Mouse (Mus musculus) E14TG2a.4 (cell line): ENCODE data around the gene Rap1gap2.

Experiments
- CTCF ChIP-seq: conservative IDR thresholded peaks from 2 replicates; pipeline ENCODE4 v1.5.1; 2014; ENCODE audit warnings: low read length
- NANOG ChIP-seq: IDR thresholded peaks from 2 replicates; pipeline ENCODE4 v1.6.1; 2014; ENCODE audit warnings: borderline replicate concordance, low read length, mixed read lengths
- POU5F1 ChIP-seq: IDR thresholded peaks from 2 replicates; pipeline ENCODE4 v1.6.1; 2014; ENCODE audit warnings: low read length, borderline replicate concordance

GRCm38 (mm10) chr11:74465712-74466111, 145.0 kb downstream of the Rap1gap2 start:
- TF ChIP-seq CTCF (peak; percentile 70), NANOG (no peak), POU5F1 (no peak)
